Mouse (Mus musculus): Measurements from ENCODE around the gene Gm49320. TPM values are rescaled to one million over a fixed set of nuclear protein-coding genes. Genes with fewer than 3 reads are reported as not detected.

The Gm49320 gene
- total RNA-seq, 2 experiments from 2014 or later: 0.93 to 1.5 TPM

GRCm38 (mm10) chr8:4258233-4258632 lies 19.6 kb downstream of the Gm49320 start:
- peak; percentile 67 to 73 for DNase-seq (ENCODE audit: low spot score in 2 of 2)

- no peak for DNase-seq (ENCODE audit: low spot score in 2 of 2)
These were observed 20.0 kb downstream of the Gm49320 start for GRCm38 (mm10) chr8:4258678-4259077.

DNA sequence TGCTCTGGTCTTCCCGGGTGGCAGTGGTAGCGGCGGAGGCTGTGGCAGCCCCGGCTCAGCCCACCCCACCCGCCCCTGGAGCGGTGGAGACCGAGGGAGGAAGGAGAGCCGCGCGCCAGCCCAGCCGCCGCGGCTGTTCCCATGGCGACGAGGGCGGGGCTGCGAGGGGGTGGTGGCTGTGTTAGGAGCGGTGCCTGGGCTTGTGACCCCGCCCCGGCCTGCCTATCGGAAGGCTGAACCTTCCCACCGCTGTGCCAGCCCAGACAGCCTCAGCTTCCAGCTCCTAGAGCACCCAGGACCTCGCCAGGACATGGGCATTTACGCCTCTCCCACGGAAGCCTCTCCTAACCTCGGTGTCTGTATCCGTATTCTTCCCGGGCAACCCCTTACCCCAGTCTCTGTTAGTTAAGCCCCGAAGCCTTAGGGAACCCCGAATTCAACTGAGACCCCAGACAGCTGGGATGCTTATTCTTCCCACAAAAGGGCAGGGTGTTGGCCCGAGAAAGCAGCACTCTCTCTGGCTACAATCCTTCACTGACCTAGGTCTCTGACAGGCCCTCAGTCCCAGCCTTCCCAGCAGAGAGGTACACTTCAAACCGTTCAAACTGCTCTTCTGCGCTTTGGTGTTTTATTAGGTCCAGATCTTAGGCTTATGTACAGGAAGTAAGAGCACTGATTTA lies 20.6 kb downstream of the Gm49320 start, which contains the start of gene Ctxn1:
Gene Ctxn1, minus strand, starts transcription at position 150 of the 680 bp plus-strand sequence.
- peak; percentile 98 for DNase-seq (ENCODE audit: low spot score in 2 of 2)

GRCm38 (mm10) chr8:4259805-4260170 lies 21.1 kb downstream of the Gm49320 start:
- DNase-seq (ENCODE audit: low spot score in 2 of 2): no peak

DNA sequence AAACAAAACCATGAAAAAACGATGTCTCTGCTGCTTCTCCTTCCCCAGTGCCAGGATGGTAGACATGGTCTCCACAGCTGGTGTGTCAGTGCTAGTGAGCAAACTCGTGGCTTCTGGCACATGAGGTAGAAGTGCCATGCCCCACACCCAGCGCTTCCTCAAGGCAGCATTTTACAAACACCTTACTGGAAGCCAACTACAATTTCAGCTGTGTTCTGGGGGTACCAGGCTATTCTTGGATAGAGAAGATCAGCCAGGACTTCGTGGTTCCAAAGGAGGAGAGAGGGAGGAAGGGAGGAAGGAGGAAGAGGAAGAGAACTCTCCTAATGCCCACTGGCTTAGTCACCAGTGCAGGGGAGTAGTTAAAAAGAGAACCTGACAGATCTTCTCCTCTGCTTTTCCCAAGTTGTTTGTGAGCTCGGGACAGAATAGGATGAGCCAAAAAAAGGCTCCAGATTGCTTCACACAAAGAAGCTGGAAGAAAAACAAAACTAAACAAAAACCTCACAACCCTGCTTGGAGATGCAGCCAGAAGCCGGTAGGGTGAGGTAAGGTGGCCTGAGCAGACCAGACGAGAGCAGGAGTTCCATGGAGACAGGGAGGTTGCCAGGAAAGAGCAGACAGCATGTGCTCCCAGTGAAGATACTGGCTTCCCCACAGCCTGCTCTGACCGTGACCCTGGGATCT lies 24.6 kb downstream of the Gm49320 start:
- DNase-seq (ENCODE audit: low spot score in 2 of 2): no peak

- no peak for DNase-seq (ENCODE audit: low spot score in 2 of 2)
These were observed 26.7 kb downstream of the Gm49320 start for GRCm38 (mm10) chr8:4265160-4265914.

DNA sequence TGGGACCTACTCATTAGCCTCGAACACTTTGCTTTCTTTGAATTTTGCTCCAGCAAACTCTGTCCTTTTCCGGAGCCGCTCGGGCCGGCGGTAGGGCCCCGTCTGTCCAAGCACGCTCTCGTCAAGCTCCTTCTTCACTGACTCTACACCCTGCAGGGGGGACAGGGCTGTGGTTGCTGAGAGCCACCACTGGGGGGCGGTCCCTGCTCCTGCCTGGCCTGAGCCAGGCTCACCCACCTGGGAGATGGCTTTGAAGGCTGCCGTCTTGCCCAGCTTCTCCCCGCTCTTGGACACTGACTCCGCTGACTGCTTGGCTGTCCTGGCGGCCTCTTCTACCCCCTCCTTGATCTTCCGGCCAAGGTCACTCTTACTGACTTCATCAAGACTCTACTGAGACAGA lies 29.0 kb downstream of the Gm49320 start:
- DNase-seq (ENCODE audit: low spot score in 2 of 2): no peak

- no peak for DNase-seq (ENCODE audit: low spot score in 2 of 2)
These were observed 30.9 kb downstream of the Gm49320 start for GRCm38 (mm10) chr8:4269609-4270008.

- peak; percentile 95 for DNase-seq (ENCODE audit: low spot score in 2 of 2)
These were observed 36.8 kb downstream of the Gm49320 start, which contains the start of gene Timm44 for GRCm38 (mm10) chr8:4275275-4276110. TSS of gene Timm44 (minus strand) at chr8:4275913.

- no peak for DNase-seq (ENCODE audit: low spot score in 2 of 2)
These were observed 37.4 kb downstream of the Gm49320 start for GRCm38 (mm10) chr8:4276111-4276465.

DNA sequence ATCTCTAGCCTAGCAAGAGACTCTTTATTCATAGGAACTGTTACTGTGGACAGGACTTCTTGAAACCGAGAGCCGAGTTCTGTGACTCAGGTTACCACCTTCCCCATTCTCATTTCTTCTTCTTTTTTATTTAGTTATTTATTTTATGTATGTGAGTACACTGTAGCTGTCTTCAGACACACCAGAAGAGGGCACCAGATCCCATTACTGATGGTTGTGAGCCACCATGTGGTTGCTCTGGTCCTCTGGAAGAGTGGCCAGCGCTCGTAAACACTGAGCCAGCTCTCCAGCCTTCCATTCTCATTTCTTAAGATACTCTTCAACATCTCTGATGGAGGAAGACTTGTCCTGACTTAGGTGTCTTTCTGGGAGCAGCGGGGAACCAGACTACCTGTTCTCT lies 54.1 kb downstream of the Gm49320 start:
- no peak for DNase-seq (ENCODE audit: low spot score in 2 of 2)

GRCm38 (mm10) chr8:4297822-4298221 lies 59.2 kb downstream of the Gm49320 start:
- no peak for DNase-seq (ENCODE audit: low spot score in 2 of 2)

Other genes with a start within 250 kb of the Gm49320 start
- gene Cd209f, start 133.0 kb upstream of the Gm49320 start, total RNA-seq (2021): 1 to 10 TPM; 1.3 to 5.5 TPM
- 1 to 10 TPM in 1 of 2 experiments, under 1 TPM in 1; 0.50 to 1.6 TPM for gene Cd209g, start 104.8 kb upstream of the Gm49320 start, total RNA-seq (2021)
- gene Evi5l, start 72.3 kb upstream of the Gm49320 start, total RNA-seq (2021): 10 to 100 TPM; 37.4 to 38.8 TPM
- gene Prr36, start 21.4 kb upstream of the Gm49320 start, total RNA-seq (2021): 1 to 10 TPM; 3.5 to 6.1 TPM
- 10 to 100 TPM; 20.8 to 31.1 TPM for gene Lrrc8e, start 12.0 kb upstream of the Gm49320 start, total RNA-seq (2021)
- 10 to 100 TPM; 79.0 to 93.2 TPM for gene Map2k7, start 125 bp upstream of the Gm49320 start, total RNA-seq (2021)
- gene Tgfbr3l, start 9.3 kb downstream of the Gm49320 start, total RNA-seq (2021): 10 to 100 TPM; 10.9 to 15.5 TPM
- gene Snapc2, start 14.2 kb downstream of the Gm49320 start, total RNA-seq (2021): 10 to 100 TPM; 23.4 to 25.9 TPM
- 1 to 10 TPM; 6.4 to 7.8 TPM for gene Ctxn1, start 20.4 kb downstream of the Gm49320 start, total RNA-seq (2021)
- gene Timm44, start 37.0 kb downstream of the Gm49320 start, total RNA-seq (2021): 100 to 1,000 TPM in 1 of 2 experiments, 10 to 100 TPM in 1; 99.4 to 107 TPM
- 10 to 100 TPM; 14.9 to 18.0 TPM for gene Ccl25, start 86.3 kb downstream of the Gm49320 start, total RNA-seq (2021)
- gene Elavl1, start 86.5 kb downstream of the Gm49320 start, total RNA-seq (2021): 100 to 1,000 TPM; 109 to 115 TPM

All from adrenal gland, adult 18-20 months (tissue).